ENCODE assay signal across 9 mouse cellular contexts in the genomic region with DNA sequence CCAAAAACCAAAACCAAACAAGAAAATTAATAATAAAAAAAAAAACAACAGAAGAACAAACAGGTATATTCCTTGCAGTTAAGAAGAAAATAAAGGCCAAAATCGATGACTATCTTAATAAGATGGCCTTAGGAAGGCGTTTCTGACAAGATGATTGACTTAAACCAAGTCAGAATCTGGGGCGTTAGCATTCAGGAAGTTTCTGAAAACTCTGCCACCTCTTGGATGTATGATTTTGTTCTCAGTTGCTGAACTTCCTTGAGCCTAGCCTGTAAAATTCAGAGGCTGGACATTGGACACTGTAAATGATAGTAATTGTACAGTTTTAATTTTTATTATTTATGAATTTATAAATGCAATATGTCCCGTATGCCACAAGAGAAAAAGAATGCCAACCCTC. TPM values are rescaled to one million over a fixed set of nuclear protein-coding genes. Genes with fewer than 3 reads are reported as not detected.
A peak's percentile ranks its signal among the peaks of the same experiment; 100 is the strongest.
DNase-seq lines count a peak whose midpoint lies in the region; ATAC-seq and TF ChIP-seq lines count a peak whose summit lies in the region.
"Had no signal": no experiment of that assay in that cellular context is flagged by ENCODE, and none has a peak within 500 bp of the region (broad histone marks: within the 10 kb centered on the region; RNA-seq: fewer than 3 reads in every experiment).

No protein-coding gene starts in this region.

- TF ChIP-seq CTCF in ES-Bruce4 (IDR thresholded peaks at IDR 0.05; ENCODE audit: low read depth, low read length): no peak

- ATAC-seq in heart, embryonic 11.5 days (replicated peaks; ENCODE audit: insufficient number of reproducible peaks, low FRiP score, low TSS enrichment): no peak
- ATAC-seq in hindbrain, embryonic 12.5 days (ENCODE audit: low FRiP score): no peak
- no peak for ATAC-seq in midbrain, embryonic 12.5 days (ENCODE audit: low FRiP score, low read depth)

- TF ChIP-seq POLR2A in ES-Bruce4 (IDR thresholded peaks at IDR 0.05; ENCODE audit: insufficient read depth, low read length): no peak

- H3K4me3 ChIP-seq in heart, embryonic 11.5 days (ENCODE audit: low read depth, low read length): no peak overlapping the region; the same call in 1 of the 2 replicates
- H3K4me3 ChIP-seq in ES-Bruce4 (ENCODE audit: low read depth, low read length): no peak overlapping the region
- no peak overlapping the region; the same call in 1 of the 2 replicates for H3K4me3 ChIP-seq in hindbrain, embryonic 12.5 days
- H3K4me3 ChIP-seq in midbrain, embryonic 12.5 days: peak overlapping the region; percentile 100

- no peaks in the 10 kb centered on the region for H3K9me3 ChIP-seq in heart, embryonic 11.5 days (replicated peaks; ENCODE audit: control insufficient read depth, low read length)
- H3K9me3 ChIP-seq in ES-Bruce4 (replicated peaks; ENCODE audit: control insufficient read depth, insufficient read depth, low read length, poor library complexity, severe bottlenecking): no peaks in the 10 kb centered on the region
- H3K9me3 ChIP-seq in hindbrain, embryonic 12.5 days (replicated peaks): no peaks in the 10 kb centered on the region
- no peaks in the 10 kb centered on the region for H3K9me3 ChIP-seq in midbrain, embryonic 12.5 days

- no peak for TF ChIP-seq EP300 in ES-Bruce4 (IDR thresholded peaks at IDR 0.05; ENCODE audit: insufficient read depth, low read depth, low read length)

- no peaks in the 10 kb centered on the region for H3K27me3 ChIP-seq in heart, embryonic 11.5 days (ENCODE audit: control insufficient read depth, insufficient read depth, low read length)
- no peaks in the 10 kb centered on the region for H3K27me3 ChIP-seq in ES-Bruce4 (ENCODE audit: control insufficient read depth, insufficient read depth, low read length, poor library complexity, severe bottlenecking)
- no peaks in the 10 kb centered on the region for H3K27me3 ChIP-seq in hindbrain, embryonic 12.5 days
- no peaks in the 10 kb centered on the region for H3K27me3 ChIP-seq in midbrain, embryonic 12.5 days

- H3K4me2 ChIP-seq in heart, embryonic 11.5 days: peak overlapping the region; percentile 94
- H3K4me2 ChIP-seq in hindbrain, embryonic 12.5 days (replicated peaks): peak overlapping the region; percentile 62
- H3K4me2 ChIP-seq in midbrain, embryonic 12.5 days (replicated peaks): peak overlapping the region; percentile 96

- H3K27ac ChIP-seq in heart, embryonic 11.5 days (ENCODE audit: low read depth, low read length): no peak overlapping the region
- H3K27ac ChIP-seq in ES-Bruce4 (ENCODE audit: insufficient read depth, low read length): no peak overlapping the region
- peak overlapping the region; percentile 55; the same call in 1 of the 2 replicates for H3K27ac ChIP-seq in hindbrain, embryonic 12.5 days
- H3K27ac ChIP-seq in midbrain, embryonic 12.5 days (replicated peaks): 0 out of 2 replicates have a peak overlapping the region, but pooled peaks have one; percentile 68

- peaks cover 15% of the 10 kb centered on the region for H3K4me1 ChIP-seq in heart, embryonic 11.5 days (ENCODE audit: control insufficient read depth, insufficient read depth, low read length)
- H3K4me1 ChIP-seq in ES-Bruce4 (ENCODE audit: control insufficient read depth, insufficient read depth, low read length): peaks cover 3% of the 10 kb centered on the region
- H3K4me1 ChIP-seq in hindbrain, embryonic 12.5 days: peaks cover 21% of the 10 kb centered on the region
- peaks cover 26% of the 10 kb centered on the region for H3K4me1 ChIP-seq in midbrain, embryonic 12.5 days

- intact Hi-C loops in heart, postnatal 10 days (cut with DNase I): no loop called here

- 64% methylated on average over 4 of the region's 4 CpGs for WGBS in heart, embryonic 11.5 days (ENCODE audit: insufficient replicate concordance)
- WGBS in hindbrain, embryonic 12.5 days: 68% methylated on average over 4 of the region's 4 CpGs
- 72% methylated on average over 4 of the region's 4 CpGs for WGBS in midbrain, embryonic 12.5 days

- no peak for DNase-seq in heart, postnatal 10 days
- DNase-seq in yolk sac, embryonic 10.5 days (ENCODE audit: low spot score): no peak
- no peak for DNase-seq in cerebellum, postnatal 10 days
- no peak for DNase-seq in layer of hippocampus, adult 18-20 months (ENCODE audit: low spot score in 2 of 2)
- DNase-seq: right cerebral cortex, postnatal 4 days had no signal

- no peak overlapping the region for H3K9ac ChIP-seq in heart, embryonic 11.5 days (ENCODE audit: low read depth, low read length)
- H3K9ac ChIP-seq in ES-Bruce4 (ENCODE audit: low read depth, poor library complexity, severe bottlenecking): peak overlapping the region; percentile 98; the same call in 1 of the 2 replicates
- no peak overlapping the region for H3K9ac ChIP-seq in hindbrain, embryonic 12.5 days
- peak overlapping the region; percentile 56; the same call in 1 of the 2 replicates for H3K9ac ChIP-seq in midbrain, embryonic 12.5 days (replicated peaks)

- H3K36me3 ChIP-seq in heart, embryonic 11.5 days (ENCODE audit: control insufficient read depth, insufficient read depth, low read length): peaks cover 6% of the 10 kb centered on the region; the same call in 1 of the 2 replicates
- peaks cover 5% of the 10 kb centered on the region for H3K36me3 ChIP-seq in ES-Bruce4 (ENCODE audit: control insufficient read depth, insufficient read depth, low read length, poor library complexity, severe bottlenecking)
- peaks cover 7% of the 10 kb centered on the region; the same call in 1 of the 2 replicates for H3K36me3 ChIP-seq in hindbrain, embryonic 12.5 days
- peaks cover 8% of the 10 kb centered on the region for H3K36me3 ChIP-seq in midbrain, embryonic 12.5 days

RNA-seq across cellular contexts. Expression of gene Rbbp6, which starts 3.3 kb away (rescaled TPM):
- 22.0 and 30.1 TPM in 2 replicates for polyA plus RNA-seq in heart, embryonic 11.5 days (2014; fragmentation: Nextera tagmentation; extraction: Ambion mirVana)
- total RNA-seq in heart, postnatal 10 days (2021): 10 to 100 TPM; 45.6 to 51.7 TPM
- 101 and 105 TPM in 2 replicates for polyA plus RNA-seq in ES-Bruce4 (2011; ENCODE audit: insufficient read depth, insufficient read length, low read depth, missing spikeins)
- 37.9 and 40.4 TPM in 2 replicates for polyA plus RNA-seq in hindbrain, embryonic 12.5 days (2016; fragmentation: Nextera tagmentation; extraction: Ambion mirVana)
- polyA plus RNA-seq in midbrain, embryonic 12.5 days (2016; fragmentation: Nextera tagmentation; extraction: Ambion mirVana): 37.7 and 41.1 TPM in 2 replicates
- total RNA-seq in layer of hippocampus, adult 18-20 months (2021): 10 to 100 TPM; 62.6 to 67.2 TPM

Comparison
In these comparisons a context has a peak if more than half of its experiments do, and no peak if none do; other contexts are left out.
1. H3K27ac ChIP-seq: peak in hindbrain, embryonic 12.5 days (single experiment) and midbrain, embryonic 12.5 days (single experiment); none in heart, embryonic 11.5 days (single experiment) and ES-Bruce4 (single experiment).
2. H3K9ac ChIP-seq: peak in ES-Bruce4 (single experiment) and midbrain, embryonic 12.5 days (single experiment); none in heart, embryonic 11.5 days (single experiment) and hindbrain, embryonic 12.5 days (single experiment).
3. Peak in every context shown above with its lines, with median percentiles within 50 percentile points of each other: H3K4me2 ChIP-seq.